Mouse (Mus musculus): Measurements from ENCODE around the gene Slit1.

- TF ChIP-seq GATA1 (IDR thresholded peaks at IDR 0.05; ENCODE audit: borderline replicate concordance, low read length) (no peak), FLI1 (IDR thresholded peaks at IDR 0.05; ENCODE audit: low read length) (no peak)
Observed at GRCm38 (mm10) chr19:41759270-41759669, 15.8 kb upstream of the Slit1 start.

Measured in megakaryocyte, embryonic 14.5 days (primary cell).